Mouse (Mus musculus): Measurements from ENCODE around the gene Olfr1225. TPM values are rescaled to one million over a fixed set of nuclear protein-coding genes. Genes with fewer than 3 reads are reported as not detected.
"Not testable (repeated sequence)": the region's sequence is repeated elsewhere in the genome, so short reads cannot be mapped to it uniquely, and the experiment has no call there.

The Olfr1225 gene
- total RNA-seq (2022): not detected

DNA sequence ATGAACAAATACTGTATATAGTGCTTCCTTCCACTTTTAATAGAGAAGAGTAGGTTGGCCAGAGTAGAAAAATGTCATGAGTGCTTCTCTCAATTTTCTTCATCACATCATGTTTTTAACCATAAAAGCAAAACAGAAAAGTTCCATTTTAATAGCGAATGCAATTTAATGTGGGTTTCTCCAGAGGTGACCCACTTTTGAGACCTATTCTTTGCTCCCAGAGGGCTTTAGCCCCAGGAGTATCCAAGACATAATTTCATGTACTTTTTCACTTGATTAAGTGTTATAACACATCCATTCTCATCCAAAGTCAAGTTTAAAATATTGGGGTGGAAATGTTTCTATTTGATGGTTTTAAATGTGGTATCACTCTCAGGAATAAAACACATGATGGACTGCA is at the start of gene Olfr1225:
Gene Olfr1225, minus strand, starts transcription at position 101 of the 400 bp plus-strand sequence.
- DNase-seq (ENCODE audit: low spot score in 2 of 2): no peak

DNA sequence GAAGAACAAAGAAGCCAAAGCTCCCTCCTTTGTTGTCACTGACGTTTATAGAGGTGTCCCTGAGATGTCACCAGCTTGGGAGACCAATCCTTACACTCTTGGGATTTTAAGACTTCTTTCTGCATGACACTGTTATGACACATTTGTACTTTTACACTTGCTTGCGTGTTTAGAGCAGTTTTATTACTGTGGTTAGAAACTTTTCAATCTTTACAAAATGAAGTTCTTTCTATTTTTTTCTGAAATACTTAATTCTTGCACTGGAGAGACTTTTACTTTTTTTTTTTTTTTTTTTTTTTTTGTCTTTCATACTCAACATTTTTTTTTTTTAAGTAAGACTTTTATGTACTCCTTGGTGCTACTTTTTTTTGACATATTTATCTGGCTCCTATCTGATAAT is 25.5 kb upstream of the Olfr1225 start, which contains the start of gene Olfr1226:
Gene Olfr1226, minus strand, starts transcription at position 101 of the 400 bp plus-strand sequence.
- DNase-seq (ENCODE audit: low spot score in 2 of 2): no peak

DNA sequence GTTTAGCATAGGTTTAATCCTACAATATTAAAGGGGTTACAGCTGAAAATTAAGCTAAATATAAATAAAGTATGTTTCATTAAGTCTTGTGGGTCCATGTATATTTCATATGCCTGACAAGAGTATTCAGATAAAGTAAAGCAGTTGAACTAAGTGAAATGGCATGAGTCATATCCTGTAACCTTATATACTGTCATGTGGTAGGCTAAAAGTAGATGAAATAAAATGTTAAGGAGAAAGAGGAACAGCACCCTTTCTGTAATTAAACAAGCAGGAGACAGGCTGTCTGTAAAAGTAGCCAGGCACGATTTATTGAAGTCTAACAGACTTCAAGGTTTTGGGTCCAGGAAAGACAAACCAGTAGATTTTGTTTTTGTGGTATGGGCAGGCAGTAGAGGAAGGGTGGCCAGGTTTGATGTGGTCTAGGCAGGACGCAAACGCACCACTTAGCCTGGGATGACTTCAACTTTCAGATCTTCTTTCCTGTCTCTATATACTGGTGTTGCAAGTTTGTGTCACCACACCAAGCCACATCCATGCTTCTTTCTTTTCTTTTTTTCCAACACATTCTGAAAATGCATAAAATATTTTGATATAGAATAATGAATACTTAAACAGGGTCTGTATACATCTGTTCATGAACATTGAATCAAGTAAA is 22.0 kb upstream of the Olfr1225 start:
- no peak for DNase-seq (ENCODE audit: low spot score in 2 of 2)

DNA sequence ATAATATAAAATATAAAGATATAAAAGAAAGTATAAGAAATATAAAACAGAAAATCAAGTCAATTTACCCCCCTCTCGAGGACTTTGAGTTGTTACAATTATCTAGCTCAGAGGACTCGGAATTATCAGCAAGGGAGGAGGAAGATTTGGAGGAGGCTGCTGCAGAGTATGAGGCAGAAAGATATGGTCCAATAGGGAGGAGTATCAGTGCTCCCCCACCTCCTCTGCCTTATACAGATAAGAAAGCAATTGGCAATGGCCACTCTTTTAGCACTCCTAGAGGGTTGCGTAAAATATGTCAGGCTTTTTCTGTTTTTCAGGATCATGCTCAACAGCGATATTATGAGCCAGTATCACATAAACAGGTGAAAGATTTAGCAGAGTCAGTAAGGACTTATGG is 9.8 kb downstream of the Olfr1225 start:
- DNase-seq (ENCODE audit: low spot score in 2 of 2): not testable (repeated sequence)

DNA sequence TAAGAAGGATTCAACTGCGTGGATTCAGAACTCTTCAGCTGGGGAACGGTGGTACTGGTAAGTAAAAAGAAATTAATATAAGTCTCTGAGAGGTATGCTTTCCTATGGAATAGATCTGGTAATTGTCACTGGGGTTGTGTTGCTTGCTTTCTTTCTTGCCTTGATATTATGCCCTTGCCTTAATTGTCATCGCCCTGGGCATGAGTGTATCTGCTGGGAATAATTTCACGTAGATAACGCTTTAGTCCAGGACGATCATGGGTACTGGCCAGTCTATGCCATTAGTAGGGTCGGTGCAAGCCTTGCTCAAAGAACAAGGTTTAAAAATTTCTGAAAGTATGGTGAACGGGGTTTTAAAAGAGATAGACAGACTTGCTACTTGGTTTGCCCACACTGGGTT is 10.5 kb downstream of the Olfr1225 start, which contains the start of gene Olfr1224-ps1:
Gene Olfr1224-ps1, minus strand, starts transcription at position 101 of the 400 bp plus-strand sequence.
- not testable (repeated sequence) for DNase-seq (ENCODE audit: low spot score in 2 of 2)

DNA sequence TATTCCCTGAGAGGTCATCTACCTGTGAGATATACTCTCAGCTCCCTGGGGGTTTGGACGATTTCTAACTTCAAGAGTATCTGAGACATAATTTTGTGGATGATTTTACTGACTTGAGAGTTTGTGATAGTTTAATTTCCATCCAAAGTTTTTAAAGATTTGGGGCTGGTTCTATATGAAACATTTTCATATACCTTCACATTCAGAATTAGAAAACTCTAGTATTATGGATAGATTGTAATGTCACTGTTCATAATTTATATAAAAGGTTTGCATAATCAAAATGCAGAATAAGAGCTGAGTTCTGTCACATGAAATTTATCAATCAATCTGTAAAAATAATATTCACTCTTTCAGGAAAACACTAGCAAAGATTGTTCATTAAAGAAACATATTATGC is 23.0 kb downstream of the Olfr1225 start, which contains the start of gene Olfr1223:
Gene Olfr1223, minus strand, starts transcription at position 101 of the 400 bp plus-strand sequence.
- DNase-seq (ENCODE audit: low spot score in 2 of 2): no peak

DNA sequence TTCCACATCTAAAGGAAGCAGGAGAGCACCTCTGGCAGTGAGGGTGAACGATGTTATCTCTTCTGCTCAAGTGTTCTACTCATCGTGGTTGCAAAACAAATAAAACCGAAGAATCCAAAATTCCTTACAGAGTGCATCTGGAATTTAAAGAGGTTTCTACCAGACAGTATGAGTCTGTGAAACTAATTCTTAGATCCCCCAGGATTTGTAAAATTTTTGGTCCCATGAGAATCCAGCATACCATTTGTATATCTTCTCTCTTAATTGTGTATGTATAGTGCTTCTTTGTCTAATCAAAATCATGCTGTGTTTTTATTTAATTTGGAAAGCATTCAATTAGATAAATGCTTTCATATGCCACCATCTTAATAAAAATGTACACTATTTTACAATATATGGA is 41.5 kb downstream of the Olfr1225 start, which contains the start of gene Olfr1222:
Gene Olfr1222, minus strand, starts transcription at position 101 of the 400 bp plus-strand sequence.
- no peak for DNase-seq (ENCODE audit: low spot score in 2 of 2)

Other genes with a start within 250 kb of the Olfr1225 start
- not detected for gene Olfr1211, start 236.6 kb downstream of the Olfr1225 start, total RNA-seq (2022)
- gene Olfr1212, start 220.7 kb downstream of the Olfr1225 start, total RNA-seq (2022): not detected
- gene Gm13762, start 194.4 kb downstream of the Olfr1225 start, total RNA-seq (2022): not detected
- not detected for gene Olfr1214, start 182.0 kb downstream of the Olfr1225 start, total RNA-seq (2022)
- gene Olfr1215, start 167.7 kb downstream of the Olfr1225 start, total RNA-seq (2022): not detected
- not detected for gene Olfr1216, start 156.3 kb downstream of the Olfr1225 start, total RNA-seq (2022)
- gene Olfr1217, start 142.6 kb downstream of the Olfr1225 start, total RNA-seq (2022): not detected
- not detected for gene Olfr1218, start 113.5 kb downstream of the Olfr1225 start, total RNA-seq (2022)
- gene Olfr1219, start 91.2 kb downstream of the Olfr1225 start, total RNA-seq (2022): not detected
- gene Olfr1220, start 67.8 kb downstream of the Olfr1225 start, total RNA-seq (2022): not detected
- gene Olfr1221, start 57.4 kb downstream of the Olfr1225 start, total RNA-seq (2022): not detected
- gene Olfr1222, start 41.6 kb downstream of the Olfr1225 start, total RNA-seq (2022): not detected
- not detected for gene Olfr1223, start 23.1 kb downstream of the Olfr1225 start, total RNA-seq (2022)
- not detected for gene Olfr1224-ps1, start 10.6 kb downstream of the Olfr1225 start, total RNA-seq (2022)
- gene Olfr1226, start 25.4 kb upstream of the Olfr1225 start, total RNA-seq (2022): not detected
- gene Olfr1228, start 79.4 kb upstream of the Olfr1225 start, total RNA-seq (2022): not detected
- gene Olfr1229, start 113.3 kb upstream of the Olfr1225 start, total RNA-seq (2022): not detected
- gene Olfr1230, start 122.6 kb upstream of the Olfr1225 start, total RNA-seq (2022): not detected
- not detected for gene Olfr1231, start 132.4 kb upstream of the Olfr1225 start, total RNA-seq (2022)
- gene Olfr1232, start 155.0 kb upstream of the Olfr1225 start, total RNA-seq (2022): not detected
- not detected for gene Olfr1233, start 167.7 kb upstream of the Olfr1225 start, total RNA-seq (2022)
- gene Olfr1234, start 190.2 kb upstream of the Olfr1225 start, total RNA-seq (2022): not detected
- gene Olfr1238, start 235.0 kb upstream of the Olfr1225 start, total RNA-seq (2022): not detected
- not detected for gene Olfr1239, start 245.7 kb upstream of the Olfr1225 start, total RNA-seq (2022)

Data from layer of hippocampus, adult 8-10 months (tissue).